Mouse (Mus musculus): ENCODE results near the gene Ccdc85b. TPM values are rescaled to one million over a fixed set of nuclear protein-coding genes. Genes with fewer than 3 reads are reported as not detected.
"Not testable (repeated sequence)": the region's sequence is repeated elsewhere in the genome, so short reads cannot be mapped to it uniquely, and the experiment has no call there.

Ccdc85b gene
- polyA plus RNA-seq, 1 experiment = 2.4 TPM

- no peak for DNase-seq (ENCODE audit: low read depth, low spot score)
- WGBS = 75% methylated on average over 13 of the region's 13 CpGs
Measured at GRCm38 (mm10) chr19:5408057-5409001, 49.4 kb downstream of the Ccdc85b start.

- WGBS = 18% methylated on average over 7 of the region's 7 CpGs
- no peak for DNase-seq (ENCODE audit: low read depth, low spot score)
Measured at GRCm38 (mm10) chr19:5407133-5407532, 50.6 kb downstream of the Ccdc85b start.

GRCm38 (mm10) chr19:5406531-5407126 lies 51.1 kb downstream of the Ccdc85b start:
- 17% methylated on average over 25 of the region's 25 CpGs for WGBS

GRCm38 (mm10) chr19:5405924-5406323 lies 51.8 kb downstream of the Ccdc85b start:
- WGBS = 17% methylated on average over 7 of the region's 7 CpGs
- no peak for DNase-seq (ENCODE audit: low read depth, low spot score)

More at GRCm38 (mm10) chr19:5406531-5407126, 51.1 kb downstream of the Ccdc85b start:
- not testable (repeated sequence) for DNase-seq (ENCODE audit: low read depth, low spot score)

Other genes starting within 250 kb of the Ccdc85b start
- 6.7 and 7.3 TPM in 2 replicates for gene Pacs1, start 184.8 kb downstream of the Ccdc85b start, polyA plus RNA-seq (2012; rRNA removed)
- 71.5 and 85.8 TPM in 2 replicates for gene Sf3b2, start 162.4 kb downstream of the Ccdc85b start, polyA plus RNA-seq (2012; rRNA removed)
- gene Gal3st3, start 159.6 kb downstream of the Ccdc85b start, polyA plus RNA-seq (2012; rRNA removed) = 0.05 and 0.16 TPM in 2 replicates
- not detected in 2 replicates for gene Catsper1, start 122.2 kb downstream of the Ccdc85b start, polyA plus RNA-seq (2012; rRNA removed)
- gene Cst6, start 108.3 kb downstream of the Ccdc85b start, polyA plus RNA-seq (2012; rRNA removed) = 287 and 392 TPM in 2 replicates
- 26.9 and 35.5 TPM in 2 replicates for gene Eif1ad, start 91.2 kb downstream of the Ccdc85b start, polyA plus RNA-seq (2012; rRNA removed)
- 196 and 232 TPM in 2 replicates for gene Banf1, start 90.7 kb downstream of the Ccdc85b start, polyA plus RNA-seq (2012; rRNA removed)
- gene Sart1, start 69.2 kb downstream of the Ccdc85b start, polyA plus RNA-seq (2012; rRNA removed) = 23.3 and 25.3 TPM in 2 replicates
- gene Tsga10ip, start 55.4 kb downstream of the Ccdc85b start, polyA plus RNA-seq (2012; rRNA removed) = 0.45 and 1.2 TPM in 2 replicates
- 98.0 and 108 TPM in 2 replicates for gene Drap1, start 32.9 kb downstream of the Ccdc85b start, polyA plus RNA-seq (2012; rRNA removed)
- gene AI837181, start 32.8 kb downstream of the Ccdc85b start, polyA plus RNA-seq (2012; rRNA removed) = 51.9 and 55.5 TPM in 2 replicates
- 0.12 and 0.60 TPM in 2 replicates for gene Fosl1, start 10.3 kb downstream of the Ccdc85b start, polyA plus RNA-seq (2012; rRNA removed)
- gene Fibp, start 2.7 kb upstream of the Ccdc85b start, polyA plus RNA-seq (2012; rRNA removed) = 140 and 162 TPM in 2 replicates
- gene Ctsw, start 10.6 kb upstream of the Ccdc85b start, polyA plus RNA-seq (2012; rRNA removed) = 12.4 and 14.9 TPM in 2 replicates
- gene Efemp2, start 16.1 kb upstream of the Ccdc85b start, polyA plus RNA-seq (2012; rRNA removed) = 30.2 and 37.5 TPM in 2 replicates
- 23.6 and 29.1 TPM in 2 replicates for gene Mus81, start 30.5 kb upstream of the Ccdc85b start, polyA plus RNA-seq (2012; rRNA removed)
- 697 and 725 TPM in 2 replicates for gene Cfl1, start 32.6 kb upstream of the Ccdc85b start, polyA plus RNA-seq (2012; rRNA removed)
- gene 1700020D05Rik, start 45.9 kb upstream of the Ccdc85b start, polyA plus RNA-seq (2012; rRNA removed) = 0.14 and 0.15 TPM in 2 replicates
- gene Snx32, start 52.6 kb upstream of the Ccdc85b start, polyA plus RNA-seq (2012; rRNA removed) = 3.2 and 3.7 TPM in 2 replicates
- gene Ovol1, start 102.8 kb upstream of the Ccdc85b start, polyA plus RNA-seq (2012; rRNA removed) = 26.6 and 45.5 TPM in 2 replicates
- 11.9 and 19.5 TPM in 2 replicates for gene Ap5b1, start 110.1 kb upstream of the Ccdc85b start, polyA plus RNA-seq (2012; rRNA removed)
- 45.1 and 47.1 TPM in 2 replicates for gene Rnaseh2c, start 144.0 kb upstream of the Ccdc85b start, polyA plus RNA-seq (2012; rRNA removed)
- 43.6 and 54.2 TPM in 2 replicates for gene Kat5, start 152.3 kb upstream of the Ccdc85b start, polyA plus RNA-seq (2012; rRNA removed)
- gene Rela, start 179.6 kb upstream of the Ccdc85b start, polyA plus RNA-seq (2012; rRNA removed) = 46.7 and 47.6 TPM in 2 replicates
- 34.3 and 39.7 TPM in 2 replicates for gene Sipa1, start 205.8 kb upstream of the Ccdc85b start, polyA plus RNA-seq (2012; rRNA removed)
- 71.1 and 90.9 TPM in 2 replicates for gene Map3k11, start 230.8 kb upstream of the Ccdc85b start, polyA plus RNA-seq (2012; rRNA removed)
- gene Pcnx3, start 231.0 kb upstream of the Ccdc85b start, polyA plus RNA-seq (2012; rRNA removed) = 71.8 and 89.0 TPM in 2 replicates
- 0.18 TPM in 1 of 2 replicates, not detected in the other for gene Kcnk7, start 246.5 kb upstream of the Ccdc85b start, polyA plus RNA-seq (2012; rRNA removed)